Mouse (Mus musculus): Measurements from ENCODE around the gene Sgsm1.

DNA sequence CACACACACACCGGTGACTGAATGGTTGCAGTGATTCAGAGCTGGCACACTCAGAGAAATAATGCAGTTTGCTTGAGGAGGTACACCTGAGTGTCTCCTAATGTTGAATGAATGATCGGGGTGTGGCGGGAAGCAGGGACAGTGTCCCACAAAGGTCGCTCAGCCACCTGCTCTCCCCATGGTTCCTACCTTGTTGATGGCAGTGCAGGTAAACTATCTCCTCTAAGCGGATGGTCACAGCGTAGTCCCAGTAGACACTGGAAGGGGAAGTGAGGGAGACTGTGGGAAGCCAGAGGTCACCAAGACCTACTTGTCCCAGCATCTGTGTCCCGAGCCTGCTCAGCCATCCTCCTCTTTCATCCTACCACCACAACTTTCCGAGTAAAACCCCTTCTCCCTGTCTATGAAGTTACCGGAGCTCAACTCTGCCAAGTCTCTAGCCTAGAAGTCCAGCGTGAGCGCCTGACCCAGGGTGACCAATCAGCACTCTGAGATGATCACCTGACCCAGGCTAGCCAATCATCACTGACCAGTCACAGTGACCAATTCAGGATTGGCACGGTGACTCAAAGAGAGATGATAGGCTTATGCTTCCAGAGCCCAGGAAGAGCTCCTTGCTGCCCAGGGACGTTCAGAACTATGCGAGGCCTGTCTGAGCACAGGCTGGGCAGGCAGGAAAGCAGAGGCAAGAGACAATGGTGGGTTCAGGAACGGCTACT lies 30.3 kb downstream of the Sgsm1 start:
- TF ChIP-seq CTCF (IDR thresholded peaks at IDR 0.05; ENCODE audit: low read depth, low read length) (no peak), POLR2A (IDR thresholded peaks at IDR 0.05; ENCODE audit: insufficient read depth, low read length) (peak; percentile 45)

Measured in ES-Bruce4 (cell line).